Mouse (Mus musculus): ENCODE data around the gene Siah1b.

The Siah1b gene

DNA sequence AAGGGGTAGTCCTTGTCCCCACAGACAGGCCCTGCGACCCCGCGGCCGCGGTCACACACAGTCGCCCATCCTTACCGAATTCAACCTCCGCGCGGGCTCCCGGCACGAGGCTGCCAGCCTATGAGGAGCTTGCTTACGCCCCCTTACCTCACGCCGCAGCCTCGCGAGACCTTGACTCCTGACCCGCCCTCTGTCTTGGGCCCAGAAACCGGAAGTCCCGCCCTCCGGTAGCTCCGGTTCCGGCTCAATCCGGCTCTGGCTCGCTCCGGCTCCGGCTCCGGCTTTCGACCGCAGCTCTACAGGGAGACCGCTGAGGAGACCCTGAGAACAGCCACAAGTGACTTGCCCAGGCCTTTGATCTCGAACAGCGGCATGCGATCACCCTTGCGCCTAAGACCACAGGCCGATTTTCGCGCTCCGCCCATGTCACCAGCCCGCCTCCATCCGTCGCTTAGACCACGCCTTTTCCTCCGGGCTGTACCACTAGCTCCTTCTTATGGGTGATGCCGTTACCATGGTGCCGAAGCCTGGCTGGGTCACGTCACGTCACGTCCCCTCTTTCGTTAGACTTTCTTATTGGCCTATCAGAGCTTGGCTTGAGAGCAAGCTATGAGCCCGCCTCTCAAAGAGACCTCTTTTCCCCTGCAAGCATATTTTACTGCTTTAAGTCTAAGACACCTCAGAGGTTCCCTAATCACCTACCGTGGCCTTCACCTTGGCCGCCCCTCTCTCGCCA, at the start of gene Siah1b:
Siah1b (minus strand) TSS at position 454 of the 736 bp plus-strand sequence.
- peak; percentile 92 for DNase-seq (ENCODE audit: low read depth, low spot score)

DNA sequence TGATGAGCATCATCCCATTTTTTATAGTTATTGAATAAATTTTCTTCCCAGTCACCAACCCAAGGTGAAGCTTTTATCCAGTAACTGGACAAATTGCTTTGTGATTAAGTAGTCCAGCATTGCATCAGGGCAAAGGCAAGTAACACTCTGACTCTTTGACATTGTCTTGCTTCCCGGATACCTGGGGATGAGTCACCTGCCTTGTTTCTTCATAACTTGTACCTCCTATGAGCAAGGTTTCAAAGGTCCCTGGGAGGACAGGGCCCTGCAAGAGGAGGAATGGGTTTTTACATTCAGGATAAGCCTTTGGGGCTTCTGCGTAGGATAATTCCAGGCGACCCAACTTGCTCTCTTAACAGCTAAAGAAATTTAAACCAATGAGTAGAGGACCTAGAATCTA, 47.6 kb upstream of the Siah1b start:
- DNase-seq (ENCODE audit: low read depth, low spot score): no peak

DNA sequence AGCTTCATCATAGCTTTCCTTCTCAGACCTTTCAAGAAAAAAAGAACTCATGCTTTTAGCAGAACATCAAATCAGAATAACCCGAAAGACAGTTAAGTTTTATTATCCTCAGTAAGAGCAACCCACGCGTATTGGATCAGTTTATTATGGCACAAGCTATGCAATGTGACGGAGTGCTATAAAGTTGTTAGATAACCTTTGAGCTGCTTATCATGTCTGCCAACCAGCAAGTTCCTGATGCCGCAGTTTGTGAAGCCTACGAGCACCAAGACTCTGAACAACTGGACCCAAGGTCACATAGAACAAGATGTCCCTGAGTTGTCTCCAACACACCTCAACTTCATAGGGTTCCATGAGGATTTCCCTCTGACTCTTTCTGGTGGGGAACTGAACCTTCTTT, 37.5 kb upstream of the Siah1b start:
- no peak for DNase-seq (ENCODE audit: low read depth, low spot score)

DNA sequence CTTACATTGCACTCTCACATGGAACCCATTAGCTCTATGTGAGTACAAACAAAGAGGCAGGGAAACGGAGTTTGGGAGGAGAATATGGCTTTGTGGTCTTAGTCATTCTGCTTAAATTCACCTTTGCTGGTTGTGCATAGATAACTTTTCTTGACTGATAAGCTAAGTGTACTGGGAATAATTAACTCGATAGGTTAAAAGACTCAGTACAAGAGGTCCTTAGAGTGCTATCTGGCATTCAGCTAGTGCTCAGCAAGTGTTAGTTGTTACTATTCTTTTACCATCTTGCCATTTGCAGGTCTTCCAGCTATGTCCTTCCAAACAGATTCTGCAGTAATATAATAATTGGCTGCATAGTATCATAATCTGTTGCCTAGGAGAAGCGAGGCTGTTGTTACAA, 34.9 kb upstream of the Siah1b start:
- DNase-seq (ENCODE audit: low read depth, low spot score): no peak

DNA sequence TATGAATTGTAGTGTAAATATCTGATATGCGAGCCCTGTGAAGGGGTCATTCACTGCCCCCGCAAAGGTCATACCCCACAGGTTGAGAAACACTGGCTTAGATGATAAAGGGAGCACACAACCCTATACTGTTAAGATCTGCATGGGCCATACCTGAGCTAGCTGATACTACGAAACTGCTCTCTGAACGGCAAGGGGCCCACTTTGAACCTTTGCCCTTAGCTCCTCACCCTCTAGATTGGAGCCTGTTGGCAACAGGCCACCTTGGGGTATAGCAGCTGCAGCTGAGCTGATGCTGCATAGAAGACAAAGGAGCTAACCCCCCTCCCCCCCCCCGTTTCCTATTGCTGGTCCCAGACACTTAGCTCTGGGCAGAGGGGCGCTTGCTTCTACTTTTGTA, 26.4 kb upstream of the Siah1b start:
- no peak for DNase-seq (ENCODE audit: low read depth, low spot score)

DNA sequence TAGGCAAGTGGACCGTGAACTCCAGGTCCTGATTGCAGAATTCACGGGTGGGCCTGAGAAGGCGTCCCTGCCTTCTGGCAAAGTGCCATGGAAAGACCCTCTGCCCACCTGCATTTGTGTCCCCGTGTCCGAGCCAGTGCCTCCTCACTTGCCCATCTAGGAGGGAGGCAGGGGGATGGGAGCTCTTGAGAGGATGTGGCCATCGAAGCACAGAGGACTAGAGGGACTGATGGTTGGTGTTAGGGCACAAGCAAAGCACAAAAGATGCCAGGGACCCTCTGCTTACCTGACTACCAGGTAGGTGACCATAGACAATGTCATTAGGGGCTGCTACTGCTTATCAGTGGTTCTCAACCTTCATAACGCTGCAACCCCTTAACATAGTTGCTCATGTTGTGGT, 25.9 kb upstream of the Siah1b start:
- no peak for DNase-seq (ENCODE audit: low read depth, low spot score)

DNA sequence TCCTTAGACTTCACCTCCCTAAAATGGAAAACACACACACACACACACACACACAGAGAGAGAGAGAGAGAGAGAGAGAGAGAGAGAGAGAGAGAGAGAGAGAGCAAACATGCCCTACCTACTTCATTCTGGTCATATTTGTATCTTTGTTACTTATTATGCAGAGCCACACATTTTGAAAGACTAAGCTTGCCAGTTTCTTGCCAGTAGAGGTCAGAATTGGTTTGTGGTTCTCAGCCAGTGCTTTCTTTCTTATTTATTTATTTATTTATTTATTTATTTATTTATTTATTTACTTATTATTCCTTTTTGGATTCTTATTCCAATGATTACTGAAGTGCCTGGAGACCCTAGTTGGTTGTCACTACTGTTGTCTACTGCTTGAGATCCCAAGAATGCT, 25.2 kb upstream of the Siah1b start:
- no peak for DNase-seq (ENCODE audit: low read depth, low spot score)

DNA sequence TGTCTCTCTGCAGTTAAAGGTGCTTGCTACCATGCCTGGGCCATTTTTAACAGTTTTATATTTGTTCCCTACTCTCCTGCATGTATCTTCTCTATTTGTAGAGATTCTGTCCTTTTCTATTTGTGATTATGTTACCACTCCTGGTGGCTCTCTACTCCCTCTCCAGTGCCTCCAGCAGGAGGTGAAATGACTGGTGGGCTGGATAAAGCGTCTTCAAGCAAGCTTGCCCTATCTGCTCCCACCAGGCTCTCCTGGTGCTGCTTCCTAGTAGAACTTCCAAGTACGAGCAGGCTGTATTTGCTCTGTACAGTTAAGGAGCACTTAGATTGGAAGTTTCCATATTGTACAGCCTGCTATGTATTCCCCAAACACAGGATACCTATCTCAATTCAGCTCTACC, 19.5 kb upstream of the Siah1b start:
- DNase-seq (ENCODE audit: low read depth, low spot score): no peak

DNA sequence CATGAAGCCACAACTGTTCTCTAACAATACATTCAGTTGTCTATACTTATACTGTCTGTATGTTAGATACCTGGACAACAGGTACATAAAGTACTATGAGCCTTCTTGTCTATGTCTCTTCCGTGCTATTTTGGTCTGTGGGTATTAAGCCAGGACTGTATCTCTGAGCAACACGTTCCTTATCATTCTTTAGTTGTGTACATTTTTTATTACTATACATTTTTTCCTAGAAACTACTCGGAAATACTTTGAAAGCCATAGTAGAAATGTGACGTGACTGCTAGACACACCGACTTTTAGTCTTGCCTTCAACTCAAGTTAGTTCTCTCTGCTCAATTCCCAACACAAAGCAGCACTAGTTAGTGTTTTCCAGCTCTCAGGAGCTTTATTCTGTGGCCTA, 17.1 kb upstream of the Siah1b start:
- no peak for DNase-seq (ENCODE audit: low read depth, low spot score)

DNA sequence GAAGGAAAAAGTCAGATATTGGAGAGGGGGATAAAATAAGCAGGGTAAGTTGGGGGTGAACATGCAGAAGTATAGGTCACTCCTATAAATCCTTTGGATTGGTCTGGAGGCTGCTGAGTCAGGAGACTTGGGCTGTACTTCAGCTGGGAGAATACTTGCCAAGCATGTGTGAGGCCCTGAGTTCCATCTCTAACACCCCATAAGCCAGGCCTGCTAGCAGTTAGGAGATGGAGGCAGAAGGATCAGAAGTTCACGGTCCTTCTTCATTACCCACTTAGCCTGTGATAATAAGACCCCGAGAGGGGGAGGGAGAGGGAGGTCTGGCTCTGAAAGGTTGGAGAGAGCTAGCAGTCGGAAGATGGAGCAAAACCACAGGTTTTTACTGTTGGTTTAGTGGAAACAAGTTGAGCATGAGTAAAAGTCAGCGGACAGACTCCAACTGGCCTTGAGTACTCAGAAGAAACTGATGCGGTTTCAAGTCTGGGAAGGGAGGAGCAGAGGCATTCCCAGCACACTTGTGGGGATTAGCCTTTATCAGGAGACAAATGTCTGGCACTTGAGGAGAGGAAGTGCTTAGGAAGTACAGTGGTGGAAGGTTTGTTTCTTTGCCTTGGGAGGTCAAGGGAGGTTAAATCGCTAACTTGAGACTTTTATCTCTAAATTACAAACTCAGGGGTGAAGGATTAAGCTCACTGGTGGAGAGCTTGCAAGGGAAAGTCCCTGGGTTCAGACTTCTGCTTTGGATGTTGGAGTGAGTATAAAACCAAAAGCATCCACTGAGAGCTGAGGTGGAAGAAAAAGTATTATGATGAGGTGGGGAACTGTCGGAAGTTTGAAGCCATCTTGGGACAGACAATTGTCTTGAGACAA, 16.2 kb upstream of the Siah1b start:
- no peak for DNase-seq (ENCODE audit: low read depth, low spot score)

DNA sequence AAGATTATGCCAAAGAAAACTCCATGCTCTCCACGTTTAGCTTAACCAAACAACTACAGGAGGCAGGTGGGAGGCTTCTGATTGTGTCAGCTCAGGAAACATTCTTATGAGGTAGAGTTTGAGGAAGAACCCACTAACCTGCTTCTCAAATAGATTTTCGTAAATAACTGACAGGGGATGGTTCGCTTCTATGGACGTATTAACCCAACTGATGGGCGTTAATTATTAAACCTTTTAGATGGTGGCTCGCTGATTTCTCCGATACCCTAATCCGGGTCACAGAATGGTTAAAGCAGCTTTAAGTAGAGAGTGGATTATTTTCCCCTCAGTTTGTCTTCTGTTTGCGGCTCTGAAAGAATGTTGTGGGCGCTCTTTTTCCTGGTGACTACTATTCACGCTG, 13.6 kb upstream of the Siah1b start:
- no peak for DNase-seq (ENCODE audit: low read depth, low spot score)

DNA sequence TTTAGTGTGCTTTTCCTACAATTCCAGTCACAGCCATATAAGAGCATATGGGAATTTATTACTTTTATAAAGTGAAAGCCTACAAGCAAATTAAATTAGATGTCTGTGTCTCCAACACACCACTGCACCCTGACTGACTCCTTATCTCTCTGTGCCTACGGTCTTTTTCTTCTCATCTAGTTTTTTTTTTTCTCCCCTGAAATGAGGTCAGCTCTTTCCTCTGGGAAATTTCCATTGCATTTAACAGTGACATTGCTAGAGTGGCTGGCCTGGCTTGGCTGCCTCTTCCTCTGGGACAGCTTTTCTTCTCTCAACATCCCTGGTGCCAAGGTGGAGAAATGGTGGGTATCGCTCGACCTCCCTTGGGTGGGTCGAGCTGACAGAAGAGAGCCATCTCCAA, 12.3 kb upstream of the Siah1b start, which contains the start of gene Cltrn:
Cltrn (plus strand) TSS at position 249 of the 400 bp plus-strand sequence.
- no peak for DNase-seq (ENCODE audit: low read depth, low spot score)

DNA sequence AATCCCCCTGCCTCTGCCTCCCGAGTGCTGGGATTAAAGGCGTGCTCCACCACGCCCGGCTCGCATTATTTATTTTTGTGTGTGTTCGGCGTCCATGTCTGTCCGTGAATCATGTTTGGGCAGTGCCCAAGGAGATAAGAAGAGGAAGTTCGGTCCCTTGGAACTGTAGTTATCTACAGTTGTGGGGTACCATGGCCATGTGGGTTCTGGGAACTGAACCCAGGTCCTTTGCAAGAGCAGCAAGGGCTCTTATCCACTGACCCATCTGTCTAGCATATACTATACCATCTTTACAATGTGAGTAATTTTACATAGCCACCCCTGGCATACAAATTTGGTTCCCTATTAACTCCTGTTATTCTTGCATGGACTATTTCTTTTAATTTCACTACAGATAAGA, 5.7 kb upstream of the Siah1b start:
- DNase-seq (ENCODE audit: low read depth, low spot score): no peak

DNA sequence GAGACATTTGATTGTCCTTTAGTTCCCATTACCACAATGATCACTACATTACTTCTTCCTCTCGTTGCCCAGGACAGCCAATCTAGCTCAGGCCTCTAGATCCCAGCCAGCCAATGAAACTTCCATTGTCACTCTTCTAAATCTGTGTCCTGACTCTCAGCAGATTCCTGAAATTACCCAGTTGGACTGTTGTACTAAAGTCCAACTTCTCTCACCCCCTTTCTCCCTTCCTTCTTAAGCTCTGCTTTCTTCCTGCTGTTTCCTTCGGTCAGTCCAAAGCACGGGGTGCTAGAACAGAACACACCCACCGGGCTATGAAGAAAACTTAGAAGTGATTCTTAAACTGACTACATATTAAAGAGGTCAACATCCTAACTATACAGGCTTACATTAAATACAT, 7.3 kb downstream of the Siah1b start:
- no peak for DNase-seq (ENCODE audit: low read depth, low spot score)

DNA sequence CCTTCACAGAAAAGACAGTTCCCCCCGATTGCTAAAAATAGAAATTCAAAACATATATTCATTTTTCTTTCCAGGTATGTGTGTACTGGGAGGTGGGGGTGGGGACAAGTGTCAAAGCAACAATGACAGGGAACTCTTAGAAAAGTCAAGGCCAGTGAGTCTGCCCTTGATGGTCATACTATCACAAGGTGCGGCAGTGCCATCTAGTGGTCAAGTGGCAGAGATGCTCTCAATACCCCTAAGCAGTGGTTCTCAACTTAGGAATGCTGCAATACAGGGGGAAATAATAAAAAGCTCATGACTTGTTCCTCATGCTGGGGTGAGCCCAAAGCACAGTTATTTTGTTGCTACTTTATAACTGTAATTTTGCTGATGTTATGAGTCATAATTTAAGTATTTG, 10.1 kb downstream of the Siah1b start:
- DNase-seq (ENCODE audit: low read depth, low spot score): peak; percentile 76

DNA sequence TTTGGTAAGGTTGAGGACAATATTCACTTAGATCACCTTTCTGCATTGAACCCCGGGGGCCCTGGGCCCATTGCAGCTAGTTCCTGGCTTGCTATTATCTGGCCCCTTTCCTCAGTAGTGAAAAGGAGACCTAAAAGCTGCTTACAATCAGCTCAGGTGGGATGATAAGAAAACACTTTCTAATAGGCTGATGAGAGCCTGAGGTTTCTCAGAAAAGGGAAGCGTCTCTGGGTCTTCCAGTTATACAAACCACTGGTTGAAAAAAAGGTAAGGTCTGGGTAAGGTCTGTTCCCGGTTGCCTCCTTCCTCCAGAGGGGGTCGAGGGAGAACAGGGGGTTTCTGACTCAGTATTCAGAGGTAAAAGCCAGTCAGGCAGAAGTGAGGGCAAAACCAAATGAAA, 17.2 kb downstream of the Siah1b start:
- DNase-seq (ENCODE audit: low read depth, low spot score): no peak

DNA sequence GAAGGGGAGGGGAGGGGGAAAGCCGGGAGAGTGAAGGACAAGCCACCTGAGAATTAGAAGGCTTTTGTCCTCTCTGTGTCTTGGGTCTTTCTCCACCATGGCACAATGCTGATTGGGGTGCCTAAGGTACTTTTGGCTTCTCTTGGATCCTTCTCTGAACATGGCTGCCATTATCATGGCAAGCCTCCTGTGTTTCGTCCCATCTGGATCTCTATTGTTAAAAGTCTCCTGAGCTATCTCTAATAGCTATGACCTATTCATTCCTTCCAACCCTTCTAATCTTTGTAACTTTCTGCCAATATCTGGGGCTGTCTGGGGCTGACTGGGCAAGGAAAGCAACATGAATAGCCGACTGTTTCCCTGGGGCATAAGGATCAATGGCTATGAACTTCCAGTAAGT, 17.8 kb downstream of the Siah1b start:
- DNase-seq (ENCODE audit: low read depth, low spot score): no peak

DNA sequence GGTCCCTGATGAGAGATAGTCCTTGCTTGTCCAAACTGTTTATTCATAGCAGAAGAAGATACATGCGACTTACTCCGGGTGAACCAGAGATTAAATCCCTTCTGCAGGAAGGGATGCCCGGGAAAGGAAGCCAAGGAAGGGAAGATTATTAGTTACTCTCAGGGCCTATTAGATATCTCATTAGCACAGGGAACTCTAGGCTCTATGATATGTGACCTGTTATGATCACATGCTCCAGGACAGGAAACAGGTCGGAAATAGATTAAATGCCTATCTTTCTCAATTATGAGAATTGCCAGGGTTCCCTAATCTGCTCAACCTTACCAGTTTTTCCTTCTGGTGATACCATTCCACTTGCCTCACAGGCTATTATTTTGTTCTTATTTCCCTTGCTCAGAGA, 20.6 kb downstream of the Siah1b start:
- no peak for DNase-seq (ENCODE audit: low read depth, low spot score)

DNA sequence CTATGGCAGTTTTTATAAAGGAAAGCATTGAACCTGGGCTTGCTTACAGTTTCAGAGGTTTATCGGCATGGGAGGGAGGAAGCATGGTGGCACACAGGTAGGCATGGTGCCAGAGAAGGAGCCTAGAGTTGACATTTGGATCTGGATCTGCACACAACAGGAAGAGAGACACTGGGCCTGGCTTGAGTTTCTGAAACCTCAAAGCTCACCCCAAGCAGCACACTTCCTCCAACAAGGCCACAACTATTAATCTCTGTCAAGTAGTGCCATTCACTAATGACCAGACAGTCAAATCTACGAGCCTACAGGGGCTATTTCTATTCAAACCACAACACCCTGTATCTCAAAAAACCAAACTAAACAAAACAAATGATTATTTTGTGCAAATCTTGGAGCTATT, 29.6 kb downstream of the Siah1b start:
- no peak for DNase-seq (ENCODE audit: low read depth, low spot score)

DNA sequence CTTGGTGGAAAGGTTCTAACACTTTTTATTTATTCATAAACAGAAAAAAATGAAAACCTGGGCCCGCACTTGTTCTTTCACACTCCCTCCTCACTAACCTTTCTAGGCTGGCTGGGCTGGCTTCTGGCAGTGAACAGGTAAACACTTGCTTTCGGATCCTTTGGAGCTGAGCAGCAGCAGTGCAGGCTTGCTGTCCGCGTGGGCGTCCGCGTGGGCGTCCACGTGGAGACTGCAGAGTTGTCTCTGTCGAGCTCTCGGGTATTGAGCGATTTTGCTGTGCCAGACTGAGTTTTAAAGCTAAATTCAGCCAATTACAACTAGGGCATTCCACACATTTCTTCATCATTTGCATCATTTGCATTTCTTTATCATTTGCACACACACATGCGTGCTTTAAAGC, 34.2 kb downstream of the Siah1b start:
- no peak for DNase-seq (ENCODE audit: low read depth, low spot score)

DNA sequence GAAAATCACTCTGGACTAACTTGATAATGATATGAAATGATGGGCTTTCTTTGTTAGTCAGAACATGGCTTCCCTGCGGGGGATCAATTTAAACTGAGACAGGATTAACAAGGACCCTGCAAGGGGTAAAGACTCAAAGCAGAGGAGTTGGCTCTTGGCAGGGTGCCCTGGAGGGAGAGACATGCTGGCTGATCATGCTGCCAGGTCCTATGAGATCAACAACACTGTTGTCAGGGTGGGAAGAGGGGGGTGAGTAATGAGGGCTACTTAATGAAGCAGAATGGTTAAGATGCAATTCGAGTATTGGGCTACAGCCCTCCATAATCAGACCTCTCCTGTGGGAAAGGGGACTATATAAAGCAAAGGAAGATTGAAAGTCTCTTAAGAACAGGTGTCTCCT, 37.4 kb downstream of the Siah1b start:
- DNase-seq (ENCODE audit: low read depth, low spot score): no peak

DNA sequence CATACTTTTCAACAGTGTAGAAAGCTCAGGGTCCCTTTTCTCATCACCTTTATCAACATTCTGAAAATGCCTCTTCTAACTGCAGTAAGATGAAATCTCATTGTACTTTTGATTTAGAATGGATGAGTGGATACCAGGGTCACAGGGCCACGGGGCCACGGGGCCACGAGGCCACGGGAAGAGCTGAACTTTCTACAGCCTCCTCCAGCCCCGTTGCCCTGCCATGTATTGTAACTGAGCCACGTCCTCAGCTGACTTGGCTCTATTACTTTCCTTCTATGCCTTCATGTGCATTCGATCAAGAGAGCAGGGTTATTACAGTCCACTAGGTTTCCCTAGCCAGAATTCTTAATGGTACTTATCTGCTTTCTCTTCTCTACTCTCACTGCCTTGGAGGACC, 40.4 kb downstream of the Siah1b start:
- no peak for DNase-seq (ENCODE audit: low read depth, low spot score)

DNA sequence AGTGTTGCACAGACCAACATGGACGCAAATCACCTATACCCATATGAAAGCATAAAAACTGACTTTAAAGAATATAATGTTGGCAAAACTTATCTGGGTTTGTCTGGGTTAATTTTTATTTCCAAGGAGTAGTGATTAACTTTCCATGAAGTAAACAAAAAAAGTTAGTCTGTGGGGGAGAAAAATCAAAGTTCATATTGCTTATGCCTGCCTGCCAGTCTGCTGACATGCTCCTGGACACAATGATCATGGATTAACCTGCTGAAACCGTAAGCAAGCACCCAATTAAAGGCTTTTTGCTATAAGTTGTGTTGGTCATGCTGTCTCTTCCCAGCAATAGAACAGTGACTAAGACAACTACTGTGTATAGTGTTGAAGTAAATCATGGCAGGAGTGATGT, 40.9 kb downstream of the Siah1b start:
- DNase-seq (ENCODE audit: low read depth, low spot score): no peak
